ENCODE assay signal across 10 mouse cellular contexts in genomic region chr6:115534617-115535016, GRCm38 (mm10). TPM values are rescaled to one million over a fixed set of nuclear protein-coding genes. Genes with fewer than 3 reads are reported as not detected.
DNase-seq lines count a peak whose midpoint lies in the region; TF ChIP-seq lines count a peak whose summit lies in the region.
"Had no signal": no experiment of that assay in that cellular context is flagged by ENCODE, and none has a peak within 500 bp of the region (broad histone marks: within the 10 kb centered on the region; RNA-seq: fewer than 3 reads in every experiment).

No protein-coding gene starts in this region.

- peak overlapping the region; percentile 34; the same call in 1 of the 2 replicates for H3K4me3 ChIP-seq in gastrocnemius, adult 2 months
- H3K4me3 ChIP-seq in myocyte = no peak overlapping the region

- intact Hi-C loops in heart, postnatal 25 days (cut with DNase I) = loop anchor here (5.0 kb wide), 1 partner anchor 172 kb away; the partner anchor contains the start of gene Pparg
- intact Hi-C loops in gastrocnemius, adult 2 months (cut with DNase I) = loop anchor here (10.0 kb wide), 1 partner anchor 190 kb away; no protein-coding TSS in a partner anchor

- no peak for TF ChIP-seq CTCF in gastrocnemius, adult 2 months (IDR thresholded peaks at IDR 0.05)

- H3K36me3 ChIP-seq in myocyte (ENCODE audit: control insufficient read depth, insufficient read depth) = no peaks in the 10 kb centered on the region

- peak overlapping the region; percentile 4 for H3K4me2 ChIP-seq in myocyte (ENCODE audit: low read depth)

- H3K27me3 ChIP-seq in myocyte (ENCODE audit: control insufficient read depth, insufficient read depth, insufficient read length) = no peaks in the 10 kb centered on the region

- DNase-seq in heart, adult 11 months = peak; percentile 93
- no peak for DNase-seq in heart, postnatal 25 days (ENCODE audit: low spot score)
- DNase-seq in ovary, postnatal 36 days (ENCODE audit: low spot score) = peak; percentile 33
- DNase-seq in ovary, postnatal 14 days (ENCODE audit: low spot score) = no peak
- peak; percentile 63 for DNase-seq in gastrocnemius, adult 2 months
- DNase-seq in embryo, embryonic 11 days = no peak
- DNase-seq in layer of hippocampus, postnatal 36 days = no peak

- no peak overlapping the region for H3K27ac ChIP-seq in gastrocnemius, adult 2 months

- H3ac ChIP-seq in myocyte (ENCODE audit: control insufficient read depth, insufficient read length) = no peak overlapping the region

- H3K79me2 ChIP-seq in myocyte (ENCODE audit: control insufficient read depth, insufficient read depth) = no peaks in the 10 kb centered on the region

- no peak for TF ChIP-seq POLR2A in myocyte (IDR thresholded peaks at IDR 0.05; ENCODE audit: insufficient read length, low read depth)

TF ChIP-seq in myocyte, 11 proteins besides CTCF, POLR2A, EP300 and RAD21:
- TF ChIP-seq CEBPB (IDR thresholded peaks at IDR 0.05; ENCODE audit: insufficient read depth, poor library complexity, severe bottlenecking) (no peak), USF1 (IDR thresholded peaks at IDR 0.05; ENCODE audit: low read depth) (peak; percentile 37)
TF ChIP-seq in myocyte: peak in this region for 1.

RNA-seq across cellular contexts. Expression of gene Tsen2, which starts 9.8 kb away (rescaled TPM):
- 1 to 10 TPM; 6.2 to 8.3 TPM for total RNA-seq in heart, postnatal 25 days (2021)
- 1 to 10 TPM; 5.8 to 8.2 TPM for total RNA-seq in gastrocnemius, adult 2 months (2021)
- polyA plus RNA-seq in myocyte (2012; fragmentation: generic; extraction: Trizol) = 13.4 TPM
- total RNA-seq in layer of hippocampus, postnatal 36 days (2021) = 10 to 100 TPM; 20.6 to 26.8 TPM

RNA-seq across cellular contexts. Expression of gene Mkrn2os, which starts 57.8 kb away (rescaled TPM):
- total RNA-seq in heart, postnatal 25 days (2021) = under 1 TPM; 0.36 to 0.57 TPM
- total RNA-seq in gastrocnemius, adult 2 months (2021) = under 1 TPM in 1 of 2 experiments, not detected in 1; 0.15 TPM
- polyA plus RNA-seq in myocyte (2012; fragmentation: generic; extraction: Trizol) = 0.04 TPM
- not detected for total RNA-seq in layer of hippocampus, postnatal 36 days (2021)
- polyA plus RNA-seq: cortical plate, adult 2 months; limb, embryonic 11.5 days had no signal

Comparison
In these comparisons a context has a peak if more than half of its experiments do, and no peak if none do; other contexts are left out.
1. DNase-seq: peak in heart, adult 11 months (single experiment), ovary, postnatal 36 days (single experiment) and gastrocnemius, adult 2 months (single experiment); none in heart, postnatal 25 days (single experiment), ovary, postnatal 14 days (single experiment), embryo, embryonic 11 days (single experiment) and layer of hippocampus, postnatal 36 days (0 of 2).